Mouse (Mus musculus) MEL (cell line): ENCODE results near the gene Atf7ip. TPM values are rescaled to one million over a fixed set of nuclear protein-coding genes. Genes with fewer than 3 reads are reported as not detected.

Source experiments
- DNase-seq: peaks from one replicate; pipeline ENCODE4 v3.0.0; 2011; ENCODE audit warnings: low read depth, low spot score
- H3K27ac ChIP-seq: 2 replicates; pipeline ENCODE4 v1.5.1; 2012; ENCODE audit warnings: low read depth, mild to moderate bottlenecking, control low read depth, low read length, moderate library complexity; ENCODE audit not compliant: control insufficient read depth
- H3K27me3 ChIP-seq, 2 experiments: fragments of 150-350 bp in 1 of 2; sonication (generic) in 1 of 2; 2 replicates each; pipeline ENCODE4 v1.6.1; 2012; ENCODE audit warnings: low read length in 2 of 2, mild to moderate bottlenecking in 2 of 2, improper control_type of control experiment in 1 of 2, moderate library complexity in 1 of 2; ENCODE audit not compliant: insufficient read depth in 2 of 2, control insufficient read depth in 1 of 2
- H3K36me3 ChIP-seq, 2 experiments: 2 replicates each; pipeline ENCODE4 v1.6.1; 2012 to 2014; ENCODE audit warnings: low read length in 2 of 2, improper control_type of control experiment in 1 of 2, inconsistent platforms in 1 of 2, mild to moderate bottlenecking in 1 of 2; ENCODE audit not compliant: insufficient read depth in 2 of 2, control insufficient read depth in 1 of 2
- H3K4me1 ChIP-seq, 2 experiments: fragments of 150-350 bp in 1 of 2; sonication (generic) in 1 of 2; 2 replicates each; pipeline ENCODE4 v1.6.1; 2012; ENCODE audit warnings: low read length in 2 of 2, improper control_type of control experiment in 1 of 2, mild to moderate bottlenecking in 1 of 2; ENCODE audit not compliant: insufficient read depth in 2 of 2, control insufficient read depth in 1 of 2
- H3K4me3 ChIP-seq, 2 experiments: fragments of 150-350 bp in 1 of 2; sonication (generic) in 1 of 2; 2 replicates each; pipeline ENCODE4 v1.5.1; 2012; ENCODE audit warnings: low read depth in 2 of 2, low read length in 2 of 2, mild to moderate bottlenecking in 2 of 2, moderate library complexity in 2 of 2, control low read depth in 1 of 2, improper control_type of control experiment in 1 of 2; ENCODE audit not compliant: control insufficient read depth in 1 of 2, insufficient read depth in 1 of 2
- H3K79me2 ChIP-seq: 2 replicates; pipeline ENCODE4 v1.6.1; 2012; ENCODE audit warnings: mild to moderate bottlenecking, low read length, moderate library complexity; ENCODE audit not compliant: control insufficient read depth, poor library complexity, insufficient read depth
- H3K9ac ChIP-seq: 2 replicates; pipeline ENCODE4 v1.6.1; 2012; ENCODE audit warnings: low read depth, mild to moderate bottlenecking, control low read depth, low read length, moderate library complexity; ENCODE audit not compliant: control insufficient read depth, poor library complexity, severe bottlenecking
- H3K9me3 ChIP-seq: fragments of 150-350 bp; sonication (generic); replicated peaks from 2 replicates; pipeline ENCODE4 v1.6.1; 2012; ENCODE audit warnings: mild to moderate bottlenecking, low read length, improper control_type of control experiment, moderate library complexity; ENCODE audit not compliant: insufficient read depth
- CHD1 ChIP-seq: IDR thresholded peaks from 2 replicates; pipeline ENCODE4 v1.6.1; 2012; ENCODE audit warnings: low read depth, mild to moderate bottlenecking, inconsistent platforms, low read length, improper control_type of control experiment
- CHD2 ChIP-seq: IDR thresholded peaks from 2 replicates; pipeline ENCODE4 v1.6.1; 2011; ENCODE audit warnings: low read length, improper control_type of control experiment
- E2F4 ChIP-seq: IDR thresholded peaks from 2 replicates; pipeline ENCODE4 v1.6.1; 2011; ENCODE audit warnings: low read depth, low read length, improper control_type of control experiment, borderline replicate concordance
- ELF1 ChIP-seq: IDR thresholded peaks from 2 replicates; pipeline ENCODE4 v1.6.1; 2014; ENCODE audit warnings: low read depth, mild to moderate bottlenecking, inconsistent platforms, low read length, improper control_type of control experiment, moderate library complexity
- EP300 ChIP-seq, 2 experiments: IDR thresholded peaks; 2 replicates each; pipeline ENCODE4 v1.6.1; 2011; ENCODE audit warnings: improper control_type of control experiment in 2 of 2, low read length in 2 of 2, low read depth in 1 of 2, mild to moderate bottlenecking in 1 of 2
- ETS1 ChIP-seq: IDR thresholded peaks from 2 replicates; pipeline ENCODE4 v1.6.1; 2012; ENCODE audit warnings: low read depth, mild to moderate bottlenecking, inconsistent platforms, low read length, improper control_type of control experiment, moderate library complexity
- GABPA ChIP-seq: IDR thresholded peaks from 2 replicates; pipeline ENCODE4 v1.6.1; 2012; ENCODE audit warnings: low read depth, mild to moderate bottlenecking, inconsistent platforms, low read length, improper control_type of control experiment, moderate library complexity
- GATA1 ChIP-seq: IDR thresholded peaks from 2 replicates; pipeline ENCODE4 v1.6.1; 2011; ENCODE audit warnings: low read depth, low read length, improper control_type of control experiment
- HCFC1 ChIP-seq: IDR thresholded peaks from 2 replicates; pipeline ENCODE4 v1.6.1; 2012; ENCODE audit warnings: low read depth, mild to moderate bottlenecking, inconsistent platforms, low read length, improper control_type of control experiment, moderate library complexity
- JUND ChIP-seq: IDR thresholded peaks from 2 replicates; pipeline ENCODE4 v1.6.1; 2011; ENCODE audit warnings: low read depth, mild to moderate bottlenecking, improper control_type of control experiment, low read length
- KAT2A ChIP-seq: conservative IDR thresholded peaks from 2 replicates; pipeline ENCODE4 v1.6.1; 2012; ENCODE audit warnings: low read depth, low read length, improper control_type of control experiment, inconsistent platforms
- MAFK ChIP-seq: IDR thresholded peaks from 2 replicates; pipeline ENCODE4 v1.6.1; 2011; ENCODE audit warnings: low read depth, mild to moderate bottlenecking, low read length, improper control_type of control experiment, borderline replicate concordance
- MAX ChIP-seq: IDR thresholded peaks from 2 replicates; pipeline ENCODE4 v1.6.1; 2011; ENCODE audit warnings: low read length, improper control_type of control experiment
- MAZ ChIP-seq: IDR thresholded peaks from 2 replicates; pipeline ENCODE4 v1.6.1; 2012; ENCODE audit warnings: low read depth, mild to moderate bottlenecking, inconsistent platforms, low read length, improper control_type of control experiment
- MEF2A ChIP-seq: IDR thresholded peaks from 2 replicates; pipeline ENCODE4 v1.6.1; 2014; ENCODE audit warnings: low read depth, mild to moderate bottlenecking, inconsistent platforms, low read length, improper control_type of control experiment; ENCODE audit not compliant: poor library complexity, insufficient replicate concordance, severe bottlenecking; ENCODE audit errors: extremely low read depth
- MXI1 ChIP-seq: IDR thresholded peaks from 2 replicates; pipeline ENCODE4 v1.6.1; 2011; ENCODE audit warnings: mild to moderate bottlenecking, low read depth, low read length, improper control_type of control experiment
- MYB ChIP-seq: IDR thresholded peaks from 2 replicates; pipeline ENCODE4 v1.6.1; 2011; ENCODE audit warnings: mild to moderate bottlenecking, low read depth, low read length, improper control_type of control experiment
- MYC ChIP-seq: IDR thresholded peaks from 2 replicates; pipeline ENCODE4 v1.6.1; 2011; ENCODE audit warnings: low read depth, mild to moderate bottlenecking, low read length, improper control_type of control experiment, moderate library complexity
- NELFE ChIP-seq: IDR thresholded peaks from 2 replicates; pipeline ENCODE4 v1.6.1; 2011; ENCODE audit warnings: low read depth, low read length, improper control_type of control experiment
- NRF1 ChIP-seq: IDR thresholded peaks from 2 replicates; pipeline ENCODE4 v1.6.1; 2014; ENCODE audit warnings: low read depth, mild to moderate bottlenecking, inconsistent platforms, low read length, improper control_type of control experiment, moderate library complexity; ENCODE audit not compliant: poor library complexity, insufficient read depth, severe bottlenecking
- POLR2A ChIP-seq, 2 experiments: IDR thresholded peaks; 2 replicates each; pipeline ENCODE4 v1.6.1; 2011 to 2012; ENCODE audit warnings: low read length in 2 of 2, mild to moderate bottlenecking in 2 of 2, control low read depth in 1 of 2, improper control_type of control experiment in 1 of 2, low read depth in 1 of 2, moderate library complexity in 1 of 2; ENCODE audit not compliant: control insufficient read depth in 1 of 2, insufficient read depth in 1 of 2, poor library complexity in 1 of 2
- POLR2AphosphoS2 ChIP-seq: IDR thresholded peaks from 2 replicates; pipeline ENCODE4 v1.6.1; 2011; ENCODE audit warnings: low read length, improper control_type of control experiment
- POLR2AphosphoS5 ChIP-seq: IDR thresholded peaks from 2 replicates; pipeline ENCODE4 v1.6.1; 2012; ENCODE audit warnings: low read depth, borderline replicate concordance, mild to moderate bottlenecking, inconsistent platforms, low read length, moderate library complexity, mixed read lengths
- RAD21 ChIP-seq: IDR thresholded peaks from 2 replicates; pipeline ENCODE4 v1.6.1; 2011; ENCODE audit warnings: mild to moderate bottlenecking, low read depth, low read length, improper control_type of control experiment
- RCOR1 ChIP-seq: IDR thresholded peaks from 2 replicates; pipeline ENCODE4 v1.6.1; 2012; ENCODE audit warnings: low read depth, mild to moderate bottlenecking, inconsistent platforms, low read length, improper control_type of control experiment
- SIN3A ChIP-seq: IDR thresholded peaks from 2 replicates; pipeline ENCODE4 v1.6.1; 2012; ENCODE audit warnings: low read length, improper control_type of control experiment, inconsistent platforms
- SMC3 ChIP-seq: IDR thresholded peaks from 2 replicates; pipeline ENCODE4 v1.6.1; 2011; ENCODE audit warnings: low read depth, low read length, improper control_type of control experiment
- TAL1 ChIP-seq: IDR thresholded peaks from 2 replicates; pipeline ENCODE4 v1.6.1; 2012; ENCODE audit warnings: mild to moderate bottlenecking, inconsistent platforms, low read length, moderate library complexity, mixed read lengths
- TBP ChIP-seq: IDR thresholded peaks from 2 replicates; pipeline ENCODE4 v1.8.0; 2011; ENCODE audit warnings: low read depth, low read length, improper control_type of control experiment
- UBTF ChIP-seq: IDR thresholded peaks from 2 replicates; pipeline ENCODE4 v1.6.1; 2012; ENCODE audit warnings: low read depth, mild to moderate bottlenecking, inconsistent platforms, low read length, improper control_type of control experiment, moderate library complexity, borderline replicate concordance; ENCODE audit not compliant: insufficient read depth
- USF1 ChIP-seq: IDR thresholded peaks from 2 replicates; pipeline ENCODE4 v1.6.1; 2014; ENCODE audit warnings: low read depth, mild to moderate bottlenecking, inconsistent platforms, low read length, improper control_type of control experiment, moderate library complexity
- USF2 ChIP-seq, 2 experiments: IDR thresholded peaks; 2 replicates each; pipeline ENCODE4 v1.6.1; 2011 to 2012; ENCODE audit warnings: improper control_type of control experiment in 2 of 2, low read length in 2 of 2, borderline replicate concordance in 1 of 2, inconsistent platforms in 1 of 2, low read depth in 1 of 2, mild to moderate bottlenecking in 1 of 2; ENCODE audit not compliant: insufficient read depth in 1 of 2
- ZC3H11A ChIP-seq: IDR thresholded peaks from 2 replicates; pipeline ENCODE4 v1.6.1; 2012; ENCODE audit warnings: low read depth, mild to moderate bottlenecking, inconsistent platforms, low read length, improper control_type of control experiment
- ZKSCAN1 ChIP-seq: IDR thresholded peaks from 2 replicates; pipeline ENCODE4 v1.6.1; 2012; ENCODE audit warnings: low read depth, mild to moderate bottlenecking, inconsistent platforms, low read length, improper control_type of control experiment, moderate library complexity
- ZMIZ1 ChIP-seq: IDR thresholded peaks from 2 replicates; pipeline ENCODE4 v1.6.1; 2012; ENCODE audit warnings: low read depth, mild to moderate bottlenecking, inconsistent platforms, low read length, improper control_type of control experiment, moderate library complexity
- ZNF384 ChIP-seq: IDR thresholded peaks from 2 replicates; pipeline ENCODE4 v1.6.1; 2012; ENCODE audit warnings: low read depth, mild to moderate bottlenecking, inconsistent platforms, low read length, improper control_type of control experiment
- polyA plus RNA-seq, 2 experiments: library from polyadenylated mRNA; stranded (reverse) in 1 of 2; unstranded in 1 of 2; fragments of >175 nt in 1 of 2; fragments of >200 nt in 1 of 2; gene quantifications; 2 replicates each; pipeline versions ENCODE4 v1.2.1 to v1.2.4; 2012; ENCODE audit warnings: low replicate concordance in 2 of 2, low read depth in 1 of 2; ENCODE audit not compliant: insufficient read length in 2 of 2, insufficient read depth in 1 of 2, missing spikeins in 1 of 2
- total RNA-seq: library from RNA; depleted of rRNA; stranded (reverse); fragments of 300-350 nt; gene quantifications from 2 replicates; pipeline ENCODE4 v1.2.3, GENCODE M21; 2012

Atf7ip gene
- total and polyA plus RNA-seq, 3 experiments, result 7.3 to 56.1 (median 24.6) TPM

DNA sequence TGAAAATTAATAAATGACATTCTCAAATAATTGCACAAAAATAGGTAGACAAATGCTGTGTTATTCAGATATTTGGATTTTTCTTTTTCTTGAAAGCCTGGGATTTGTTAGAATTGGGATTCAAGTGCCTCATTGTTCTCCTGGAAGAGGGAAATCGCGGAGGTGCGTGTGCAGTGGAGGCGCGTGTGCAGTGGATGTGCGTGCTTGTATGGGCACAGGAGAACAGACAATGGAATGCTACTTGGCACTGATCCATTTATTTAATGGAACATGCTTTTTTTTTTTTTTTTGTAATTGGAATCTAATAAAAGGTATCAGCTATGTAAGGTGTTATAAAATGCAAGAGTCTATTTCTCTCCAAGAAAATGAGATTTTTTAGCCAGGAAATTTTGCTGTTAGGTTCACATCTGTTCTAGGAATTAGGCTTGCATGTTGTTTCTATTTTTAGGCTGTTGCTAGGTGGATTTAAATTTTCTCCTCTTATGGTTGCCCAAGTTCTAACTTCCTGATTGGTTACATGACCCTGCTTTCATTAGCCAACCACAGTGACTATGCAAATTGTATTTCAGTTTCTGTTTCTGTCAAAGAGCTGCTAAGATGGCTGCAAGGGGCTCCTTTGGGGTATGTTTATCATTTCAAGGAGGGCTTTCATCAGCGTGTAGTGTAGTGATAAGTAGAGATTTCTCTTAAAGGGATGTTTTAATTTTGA, 44.8 kb downstream of the Atf7ip start:
- no peaks in the 10 kb centered on the region for H3K27me3 ChIP-seq
- peak overlapping the region; percentile 93 for H3K27ac ChIP-seq
- peak overlapping the region; percentile 62 for H3K9ac ChIP-seq
- peaks cover 29 to 42% of the 10 kb centered on the region in 2 experiments for H3K4me1 ChIP-seq
- no peaks in the 10 kb centered on the region for H3K9me3 ChIP-seq
- peaks cover 0 to 41% of the 10 kb centered on the region in 2 experiments; a peak in 2 of 4 replicates for H3K36me3 ChIP-seq
- peak overlapping the region; percentile 35 to 47 for H3K4me3 ChIP-seq
- peaks cover 31% of the 10 kb centered on the region for H3K79me2 ChIP-seq
- DNase-seq, result peak; percentile 97
- TF ChIP-seq NRF1, result no peak
- no peak for TF ChIP-seq E2F4
- TF ChIP-seq GATA1, result peak; percentile 90
- TF ChIP-seq NELFE, result no peak
- peak; percentile 75 for TF ChIP-seq ELF1
- TF ChIP-seq TAL1, result peak; percentile 61
- TF ChIP-seq MYC, result peak; percentile 77; the same call in 1 of the 2 replicates
- 0 out of 2 replicates have a peak, but pooled peaks have one; percentile 41 for TF ChIP-seq MAX
- peak; percentile 73 for TF ChIP-seq HCFC1
- peak; percentile 57 for TF ChIP-seq KAT2A
- TF ChIP-seq POLR2AphosphoS2, result no peak; the same call in 1 of the 2 replicates
- peak; percentile 95 for TF ChIP-seq SIN3A
- TF ChIP-seq TBP, result no peak
- peak; percentile 83 for TF ChIP-seq MXI1
- peak; percentile 69 for TF ChIP-seq ZNF384
- TF ChIP-seq RAD21, result no peak
- TF ChIP-seq USF2 (IDR thresholded peaks at IDR 0.05; ENCODE audit: borderline replicate concordance in 1 of 2, insufficient read depth in 1 of 2, low read depth in 1 of 2, low read length in 2 of 2), result no peak
- no peak for TF ChIP-seq USF1
- TF ChIP-seq RCOR1, result peak; percentile 99
- TF ChIP-seq JUND, result no peak
- peak; percentile 72 for TF ChIP-seq MAFK
- TF ChIP-seq MAZ, result 0 out of 2 replicates have a peak, but pooled peaks have one; percentile 45
- no peak for TF ChIP-seq UBTF
- peak; percentile 73; the same call in 1 of the 2 replicates for TF ChIP-seq GABPA
- TF ChIP-seq POLR2A (IDR thresholded peaks at IDR 0.05; ENCODE audit: control insufficient read depth in 1 of 2, insufficient read depth in 1 of 2, low read depth in 1 of 2, low read length in 2 of 2, poor library complexity in 1 of 2), result no peak
- TF ChIP-seq MEF2A, result peak; percentile 98
- TF ChIP-seq MYB, result no peak
- TF ChIP-seq ETS1, result peak; percentile 95
- TF ChIP-seq EP300 (IDR thresholded peaks at IDR 0.05; ENCODE audit: low read depth in 1 of 2, low read length in 2 of 2), result peak; percentile 72 to 89
- no peak for TF ChIP-seq ZKSCAN1
- 0 out of 2 replicates have a peak, but pooled peaks have one; percentile 12 for TF ChIP-seq ZC3H11A
- TF ChIP-seq POLR2AphosphoS5, result no peak
- peak; percentile 29; the same call in 1 of the 2 replicates for TF ChIP-seq CHD1
- no peak for TF ChIP-seq SMC3
- 0 out of 2 replicates have a peak, but pooled peaks have one; percentile 15 for TF ChIP-seq CHD2
- TF ChIP-seq ZMIZ1, result peak; percentile 37; the same call in 1 of the 2 replicates
